Mouse (Mus musculus): ENCODE measurements around the gene H2-M10.6.
"Not testable (repeated sequence)": the region's sequence is repeated elsewhere in the genome, so short reads cannot be mapped to it uniquely, and the experiment has no call there.

H2-M10.6 gene

DNA sequence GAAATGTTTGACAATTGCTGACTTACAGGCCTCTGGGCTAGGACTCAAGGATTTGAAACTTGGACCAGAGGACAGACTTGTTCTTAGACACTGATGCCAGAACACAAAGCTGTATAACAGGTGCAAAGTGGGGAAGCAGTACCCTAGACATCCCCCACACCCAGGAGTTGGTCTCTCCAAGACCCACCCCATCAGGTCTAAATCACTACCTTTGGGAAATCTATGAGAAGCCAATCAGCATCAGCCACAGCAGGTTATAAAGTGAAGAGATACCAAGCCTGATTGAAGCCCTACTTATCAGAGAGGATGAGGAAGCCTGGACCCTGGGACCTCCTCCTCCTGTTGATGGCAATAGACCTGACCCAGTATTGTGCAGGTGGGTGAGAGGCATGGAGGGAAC is at the start of gene H2-M10.6:
Gene H2-M10.6 (plus strand): TSS at position 301 of the 400 bp plus-strand sequence.
- no peak for DNase-seq (ENCODE audit: low read depth, low spot score)

GRCm38 (mm10) chr17:36763816-36764215 is 48.2 kb upstream of the H2-M10.6 start:
- no peak for DNase-seq (ENCODE audit: low read depth, low spot score)

GRCm38 (mm10) chr17:36764244-36764643 is 47.7 kb upstream of the H2-M10.6 start:
- DNase-seq (ENCODE audit: low read depth, low spot score): not testable (repeated sequence)

DNA sequence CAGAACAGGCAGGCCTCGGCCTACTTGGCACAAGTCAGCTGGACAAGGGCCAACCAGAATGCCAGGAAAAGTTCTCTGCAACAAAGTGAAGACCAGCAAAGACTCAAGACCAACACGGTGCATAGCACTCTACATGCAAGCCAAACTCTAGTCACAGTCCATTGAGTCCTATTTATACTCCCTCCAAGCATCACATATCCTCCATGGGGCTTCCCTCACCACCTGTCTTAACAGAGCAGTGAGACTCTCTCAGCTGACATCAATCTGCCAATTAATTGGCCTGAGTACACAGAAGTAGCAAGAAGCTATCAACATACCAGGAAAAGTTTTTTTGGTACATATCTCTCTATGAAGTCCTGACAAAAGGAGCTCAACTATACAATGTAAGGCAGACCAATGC is 46.6 kb upstream of the H2-M10.6 start:
- not testable (repeated sequence) for DNase-seq (ENCODE audit: low read depth, low spot score)

GRCm38 (mm10) chr17:36772610-36773009 is 39.4 kb upstream of the H2-M10.6 start, which contains the start of gene H2-M10.5:
TSS of gene H2-M10.5 (plus strand) at chr17:36772910.
- DNase-seq (ENCODE audit: low read depth, low spot score): not testable (repeated sequence)

DNA sequence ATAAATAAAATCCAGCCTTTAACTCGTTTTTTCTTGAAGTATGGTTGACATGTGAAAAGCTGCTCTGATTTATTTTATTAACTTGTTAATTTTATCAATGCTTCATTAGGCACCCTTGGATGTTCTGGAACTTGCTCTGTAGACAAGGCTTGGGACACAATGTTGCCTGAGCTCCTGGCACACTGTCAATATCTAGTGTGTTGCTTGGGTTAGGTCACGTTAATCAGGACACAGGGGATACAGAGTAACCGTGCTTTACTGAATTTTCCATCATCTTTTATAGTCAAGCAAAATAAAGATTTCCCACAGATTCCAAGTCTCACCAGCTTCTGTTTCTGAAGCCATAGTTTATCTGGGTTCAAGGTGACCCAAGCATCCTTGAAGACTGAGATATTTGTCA is 30.4 kb upstream of the H2-M10.6 start:
- no peak for DNase-seq (ENCODE audit: low read depth, low spot score)

- DNase-seq (ENCODE audit: low read depth, low spot score): peak; percentile 47
Observed at GRCm38 (mm10) chr17:36786483-36786886, 25.5 kb upstream of the H2-M10.6 start.

DNA sequence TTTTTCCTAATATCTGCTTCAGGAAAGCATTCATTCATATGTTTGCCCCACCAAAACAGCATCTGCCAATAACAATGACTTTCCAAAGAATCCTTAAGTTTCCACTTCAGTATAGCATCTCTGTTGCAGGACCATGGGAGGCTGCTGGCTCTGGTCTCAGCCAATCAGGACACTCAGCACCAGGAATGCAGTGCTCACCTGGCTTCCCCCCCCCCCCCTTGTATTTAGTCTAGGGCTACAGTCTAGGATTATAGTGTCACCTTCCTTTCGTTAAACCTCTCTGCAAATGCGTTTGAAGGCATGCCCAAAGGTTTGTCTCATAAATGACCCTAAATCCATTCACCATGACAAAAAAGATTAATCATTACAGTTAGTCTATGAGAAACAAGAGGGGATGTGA is 23.6 kb upstream of the H2-M10.6 start:
- DNase-seq (ENCODE audit: low read depth, low spot score): no peak

GRCm38 (mm10) chr17:36788801-36789200 is 23.2 kb upstream of the H2-M10.6 start:
- DNase-seq (ENCODE audit: low read depth, low spot score): peak; percentile 83

GRCm38 (mm10) chr17:36799493-36799892 is 12.5 kb upstream of the H2-M10.6 start:
- DNase-seq (ENCODE audit: low read depth, low spot score): no peak

DNA sequence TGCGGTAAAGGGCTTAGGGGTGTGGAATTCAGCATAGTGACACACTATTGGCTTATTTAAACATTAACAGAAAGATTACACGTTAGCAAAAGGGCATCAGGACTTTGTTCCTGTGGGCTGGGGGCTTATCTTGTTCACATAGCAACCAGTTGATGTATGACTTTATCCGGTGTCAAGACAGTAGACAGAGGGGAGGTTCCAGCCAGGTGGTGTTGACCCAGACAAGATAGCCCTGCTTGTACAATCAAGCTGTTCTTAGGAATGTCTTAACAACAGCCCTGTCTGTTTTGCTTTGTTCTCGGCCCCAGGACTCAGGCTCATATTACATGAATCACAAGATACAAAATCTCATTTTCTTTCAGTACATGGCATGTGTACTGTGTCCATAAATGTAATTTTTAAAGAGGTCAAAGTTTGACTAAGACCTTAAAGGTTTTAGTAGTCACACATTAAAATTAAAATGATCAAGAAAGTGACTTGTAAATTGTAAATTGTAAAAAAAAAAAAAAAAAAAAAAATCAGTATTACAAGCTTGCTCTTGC is 12.0 kb upstream of the H2-M10.6 start:
- DNase-seq (ENCODE audit: low read depth, low spot score): not testable (repeated sequence)

- peak; percentile 67 for DNase-seq (ENCODE audit: low read depth, low spot score)
Observed at GRCm38 (mm10) chr17:36824005-36824404, 12.0 kb downstream of the H2-M10.6 start.

DNA sequence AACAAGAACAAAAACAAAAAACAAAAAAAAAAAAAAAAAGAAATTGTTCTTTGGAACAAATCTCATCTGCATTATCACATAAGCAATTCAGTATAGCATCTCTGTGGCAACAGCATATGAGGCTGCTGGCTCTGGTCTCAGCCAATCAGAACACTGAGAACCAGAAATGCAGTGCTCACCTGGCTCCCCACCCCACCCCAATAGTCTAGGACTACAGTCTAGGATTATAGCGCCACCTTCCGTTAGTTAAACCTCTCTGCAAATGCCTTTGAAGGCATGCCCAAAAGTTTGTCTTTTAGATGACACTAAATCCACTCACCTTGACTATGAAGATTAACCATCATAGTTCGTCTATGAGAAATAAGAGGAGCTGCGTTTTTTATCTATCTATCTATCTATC is 13.6 kb downstream of the H2-M10.6 start:
- DNase-seq (ENCODE audit: low read depth, low spot score): peak; percentile 52

DNA sequence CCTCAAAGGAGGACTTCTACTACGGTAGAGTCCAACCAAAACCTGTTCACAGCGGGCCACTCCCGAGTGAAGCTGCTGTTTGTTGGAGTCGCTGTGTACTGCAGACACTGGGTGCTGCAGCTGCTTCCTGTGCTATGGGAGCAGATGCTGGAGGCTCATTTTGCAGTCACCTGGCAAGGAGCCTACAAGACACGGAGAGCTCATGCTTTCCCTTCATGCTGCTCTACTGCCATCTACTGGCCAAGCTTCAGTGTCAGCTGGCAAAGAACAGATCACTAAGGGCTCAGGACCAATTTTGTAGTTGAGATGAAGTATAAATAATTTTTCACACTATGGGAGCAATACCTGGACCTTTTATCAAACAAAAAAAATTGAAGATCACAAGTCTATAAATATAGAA is 14.0 kb downstream of the H2-M10.6 start:
- peak; percentile 86 for DNase-seq (ENCODE audit: low read depth, low spot score)

GRCm38 (mm10) chr17:36828488-36828887 is 16.5 kb downstream of the H2-M10.6 start:
- no peak for DNase-seq (ENCODE audit: low read depth, low spot score)

DNA sequence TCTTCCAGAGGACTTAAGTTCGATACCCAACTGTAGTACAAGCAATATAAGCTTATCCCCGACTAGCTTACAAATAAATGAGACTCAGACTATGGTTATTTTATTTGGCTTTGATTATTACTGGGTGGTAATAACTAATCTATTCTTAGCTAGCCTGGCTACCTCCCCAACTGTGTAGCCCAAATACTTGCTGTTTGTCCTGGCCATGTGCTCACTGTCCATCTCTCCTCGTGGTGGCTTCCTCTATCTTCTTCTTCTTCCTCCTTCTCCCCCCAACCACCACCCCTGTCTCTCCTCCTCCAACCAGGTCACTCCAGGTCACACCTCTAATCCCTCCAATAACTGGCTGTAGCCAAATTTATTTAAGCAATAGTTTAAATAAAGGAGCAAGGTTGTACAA is 18.5 kb downstream of the H2-M10.6 start:
- no peak for DNase-seq (ENCODE audit: low read depth, low spot score)

DNA sequence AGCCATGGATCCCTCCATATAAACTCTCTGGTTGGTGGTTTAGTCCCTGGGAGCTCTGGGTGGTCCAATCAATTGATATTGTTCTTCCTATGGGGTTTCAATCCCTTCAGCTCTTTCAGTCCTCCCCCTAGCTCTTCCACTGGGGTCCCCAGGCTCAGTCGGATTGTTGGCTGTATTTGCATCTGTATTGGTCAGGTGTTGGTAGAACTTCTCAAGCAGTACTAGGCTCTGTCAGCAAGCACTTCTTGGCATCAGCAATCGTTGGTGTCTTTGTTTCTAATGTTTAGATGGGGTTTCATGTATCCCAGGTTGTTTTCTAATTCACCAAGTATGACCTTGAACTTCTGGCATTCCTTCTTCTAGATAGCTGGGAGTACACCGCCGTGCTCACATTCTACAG is 20.7 kb downstream of the H2-M10.6 start:
- peak; percentile 26 for DNase-seq (ENCODE audit: low read depth, low spot score)

- DNase-seq (ENCODE audit: low read depth, low spot score): peak; percentile 89
Observed at GRCm38 (mm10) chr17:36835591-36836426, 23.8 kb downstream of the H2-M10.6 start.

GRCm38 (mm10) chr17:36836427-36836812 is 24.4 kb downstream of the H2-M10.6 start:
- DNase-seq (ENCODE audit: low read depth, low spot score): no peak

- peak; percentile 98 for DNase-seq (ENCODE audit: low read depth, low spot score)
Observed at GRCm38 (mm10) chr17:36836874-36837647, 25.1 kb downstream of the H2-M10.6 start, which contains the start of gene Trim26. TSS of gene Trim26 (plus strand) at chr17:36837134.

GRCm38 (mm10) chr17:36839001-36839400 is 27.0 kb downstream of the H2-M10.6 start:
- no peak for DNase-seq (ENCODE audit: low read depth, low spot score)

DNA sequence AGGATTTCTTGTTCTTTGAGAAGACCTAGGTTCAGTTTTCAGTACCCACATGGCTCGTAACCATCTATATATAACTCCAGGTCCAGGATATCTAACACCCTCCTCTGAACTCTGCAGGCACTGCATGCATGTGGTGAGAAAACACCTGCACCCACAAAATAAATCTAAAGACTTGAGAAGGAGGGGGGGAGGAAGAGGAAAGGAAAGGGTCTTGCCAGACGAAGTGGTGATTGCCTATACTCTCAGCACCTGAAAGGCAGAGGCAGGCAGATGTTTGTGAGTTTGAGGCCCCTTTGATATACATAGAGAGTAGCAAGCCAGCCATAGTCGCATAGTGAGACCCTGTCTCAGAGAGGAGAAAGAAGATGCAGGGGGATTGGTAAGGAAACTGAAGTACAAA is 28.0 kb downstream of the H2-M10.6 start:
- DNase-seq (ENCODE audit: low read depth, low spot score): no peak

Data from ZHBTc4 (cell line).